Mouse (Mus musculus) small intestine, adult 2 months (tissue): ENCODE results near the gene Atxn7l2. TPM values are rescaled to one million over a fixed set of nuclear protein-coding genes. Genes with fewer than 3 reads are reported as not detected.

ENCODE experiments used
- H3K27ac ChIP-seq: fragments of 200-500 bp; 2 replicates; pipeline ENCODE4 v1.5.1; 2012; ENCODE audit warnings: low read depth, low read length, control low read depth, inconsistent platforms; ENCODE audit not compliant: insufficient read depth
- H3K27me3 ChIP-seq: fragments of 200-500 bp; 2 replicates; pipeline ENCODE4 v1.6.1; 2012; ENCODE audit warnings: mild to moderate bottlenecking, moderate library complexity, low read length, inconsistent platforms; ENCODE audit not compliant: control insufficient read depth, insufficient read depth
- H3K36me3 ChIP-seq: fragments of 200-500 bp; 2 replicates; pipeline ENCODE4 v1.6.1; 2012; ENCODE audit warnings: mild to moderate bottlenecking, low read length, control low read depth, inconsistent platforms; ENCODE audit not compliant: control insufficient read depth, insufficient read depth
- H3K4me1 ChIP-seq: fragments of 200-500 bp; 2 replicates; pipeline ENCODE4 v1.6.1; 2012; ENCODE audit warnings: low read length, inconsistent platforms, mixed read lengths; ENCODE audit not compliant: control insufficient read depth, insufficient read depth, insufficient read length
- H3K4me3 ChIP-seq: fragments of 200-500 bp; 2 replicates; pipeline ENCODE4 v1.5.1; 2012; ENCODE audit warnings: low read depth, mild to moderate bottlenecking, control low read depth, inconsistent platforms, low read length, moderate library complexity
- CTCF ChIP-seq: fragments of 200-500 bp; IDR thresholded peaks from 2 replicates; pipeline ENCODE4 v1.5.1; 2012; ENCODE audit warnings: low read depth, mild to moderate bottlenecking, control low read depth, inconsistent platforms, low read length, moderate library complexity, mixed read lengths; ENCODE audit not compliant: insufficient replicate concordance, insufficient read length; ENCODE audit errors: extremely low read depth
- POLR2A ChIP-seq: fragments of 200-500 bp; IDR thresholded peaks from 2 replicates; pipeline ENCODE4 v1.6.1; 2012; ENCODE audit warnings: low read depth, mild to moderate bottlenecking, control low read depth, inconsistent platforms, low read length, moderate library complexity
- WGBS: fragments of 180-500 bp; shearing (Covaris S2); methylation state at CpG from one replicate; pipeline ENCODE4 v1.1.7; 2018; 5-methylcytosine and 5-hydroxymethylcytosine counted together
- polyA plus RNA-seq: library from polyadenylated mRNA; depleted of rRNA; stranded (reverse); fragments of >200 nt; gene quantifications from 2 replicates; pipeline ENCODE4 v1.2.3, GENCODE M21; 2012

The Atxn7l2 gene
- polyA plus RNA-seq, 1 experiment = 9.7 TPM

DNA sequence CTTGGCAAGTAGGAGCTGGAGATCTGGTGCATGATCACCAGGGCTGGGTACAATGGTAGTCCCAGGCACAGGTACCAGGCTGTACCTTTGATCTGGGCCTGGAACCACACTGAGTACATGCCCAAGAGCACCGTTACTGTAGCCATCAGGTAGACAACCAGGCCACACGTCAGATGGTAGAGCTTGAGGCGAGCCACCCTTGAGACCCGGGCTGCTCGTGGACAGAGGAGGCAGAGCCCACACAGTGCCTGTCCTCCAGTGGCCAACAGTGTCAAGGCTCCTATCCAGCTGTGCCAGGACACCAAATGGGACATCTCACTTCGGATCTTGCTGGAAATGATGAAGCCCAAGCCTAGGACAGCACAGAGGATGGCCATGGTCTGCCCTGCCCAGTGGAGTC is 11.5 kb downstream of the Atxn7l2 start:
- WGBS = 93% methylated on average over 6 of the region's 6 CpGs
- H3K36me3 ChIP-seq = no peaks in the 10 kb centered on the region
- peaks cover 14% of the 10 kb centered on the region for H3K4me1 ChIP-seq
- H3K4me3 ChIP-seq = peak overlapping the region; percentile 1; the same call in 1 of the 2 replicates
- no peaks in the 10 kb centered on the region for H3K27me3 ChIP-seq
- no peak overlapping the region for H3K27ac ChIP-seq
- TF ChIP-seq CTCF (no peak), POLR2A (no peak)

- no peaks in the 10 kb centered on the region for H3K27me3 ChIP-seq
- H3K4me3 ChIP-seq = no peak overlapping the region
- WGBS = 54% methylated on average over 14 of the region's 14 CpGs
- peaks cover 14% of the 10 kb centered on the region for H3K4me1 ChIP-seq
- TF ChIP-seq POLR2A (no peak), CTCF (no peak)
- H3K27ac ChIP-seq = no peak overlapping the region
- 0 out of 2 replicates have a peak, but pooled peaks cover 2% of the 10 kb centered on the region for H3K36me3 ChIP-seq
These were observed 13.7 kb downstream of the Atxn7l2 start for GRCm38 (mm10) chr3:108197066-108197497.

DNA sequence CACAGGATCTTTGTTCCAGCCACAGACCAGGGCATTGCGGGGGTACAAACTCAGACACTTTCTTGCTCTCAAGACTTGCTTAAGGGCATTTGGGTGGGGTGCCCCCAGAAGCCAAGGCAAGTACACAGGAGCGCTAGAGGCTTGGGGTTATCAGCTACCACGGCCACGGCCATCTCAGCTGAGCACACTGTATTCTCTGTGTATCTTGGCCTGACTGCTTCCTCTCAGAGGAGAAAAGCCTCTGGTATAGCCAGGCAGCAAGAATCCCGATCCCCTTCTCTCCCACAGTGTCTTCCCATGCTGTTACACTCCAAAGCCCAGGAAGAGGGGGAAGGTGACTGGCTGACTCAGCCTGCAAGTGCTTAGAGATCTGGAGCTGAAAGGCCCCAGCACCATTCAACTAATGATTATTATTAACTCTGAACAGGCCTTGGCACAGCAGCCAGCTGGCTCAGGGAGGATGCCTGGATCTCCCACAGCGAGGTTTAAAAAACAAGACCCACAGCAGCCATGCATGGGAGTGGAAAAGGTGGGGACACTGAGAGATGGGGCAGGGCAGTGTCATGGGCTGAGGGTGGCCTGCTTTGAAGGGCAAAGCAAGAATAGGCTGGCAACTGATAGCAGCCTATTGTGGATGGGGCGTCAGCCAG is 14.7 kb downstream of the Atxn7l2 start:
- Histone ChIP-seq H3K27me3 (no peaks in the 10 kb centered on the region), H3K4me3 (no peak overlapping the region), H3K4me1 (peaks cover 11% of the 10 kb centered on the region), H3K27ac (no peak overlapping the region), H3K36me3 (0 out of 2 replicates have a peak, but pooled peaks cover 2% of the 10 kb centered on the region)
- TF ChIP-seq CTCF (no peak), POLR2A (no peak)
- WGBS = 90% methylated on average over 7 of the region's 7 CpGs

GRCm38 (mm10) chr3:108195287-108195686 is 15.4 kb downstream of the Atxn7l2 start:
- Histone ChIP-seq H3K27ac (no peak overlapping the region), H3K4me1 (peaks cover 11% of the 10 kb centered on the region), H3K36me3 (0 out of 2 replicates have a peak, but pooled peaks cover 2% of the 10 kb centered on the region), H3K4me3 (no peak overlapping the region), H3K27me3 (no peaks in the 10 kb centered on the region)
- no peak for TF ChIP-seq POLR2A
- TF ChIP-seq CTCF = no peak
- WGBS = 90% methylated on average over 4 of the region's 4 CpGs

DNA sequence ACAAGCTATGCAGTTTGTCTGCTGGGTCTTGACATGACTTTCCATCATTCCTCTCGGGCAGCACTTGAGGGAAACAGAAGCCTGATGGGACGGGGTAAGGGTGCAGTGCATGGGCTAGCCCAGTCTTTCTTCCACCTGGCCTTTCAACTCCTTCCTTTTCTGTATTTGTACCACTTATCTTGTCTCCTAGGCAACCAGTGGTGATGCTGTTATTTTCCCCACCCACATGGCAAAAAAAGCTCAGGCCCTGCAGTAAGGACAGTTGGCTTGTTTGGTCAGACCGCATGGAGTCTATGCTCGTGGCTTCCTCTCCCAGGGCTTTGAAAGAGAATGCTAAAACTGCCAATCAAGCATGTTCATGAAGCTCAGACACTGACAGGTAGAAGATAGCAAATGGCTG is 17.0 kb downstream of the Atxn7l2 start:
- WGBS = 72% methylated on average over 4 of the region's 4 CpGs
- H3K27ac ChIP-seq = no peak overlapping the region
- H3K4me1 ChIP-seq = peaks cover 6% of the 10 kb centered on the region

GRCm38 (mm10) chr3:108189897-108190296 is 20.8 kb downstream of the Atxn7l2 start:
- 31% methylated on average over 5 of the region's 5 CpGs for WGBS
- TF ChIP-seq CTCF (no peak), POLR2A (no peak)
- Histone ChIP-seq H3K36me3 (0 out of 2 replicates have a peak, but pooled peaks cover 2% of the 10 kb centered on the region), H3K27me3 (no peaks in the 10 kb centered on the region), H3K4me1 (peaks cover 8% of the 10 kb centered on the region), H3K4me3 (no peak overlapping the region), H3K27ac (no peak overlapping the region)

More for the DNA sequence above, 17.0 kb downstream of the Atxn7l2 start:
- 0 out of 2 replicates have a peak, but pooled peaks cover 2% of the 10 kb centered on the region for H3K36me3 ChIP-seq
- no peak overlapping the region for H3K4me3 ChIP-seq
- no peak for TF ChIP-seq CTCF
- no peak for TF ChIP-seq POLR2A
- H3K27me3 ChIP-seq = no peaks in the 10 kb centered on the region

DNA sequence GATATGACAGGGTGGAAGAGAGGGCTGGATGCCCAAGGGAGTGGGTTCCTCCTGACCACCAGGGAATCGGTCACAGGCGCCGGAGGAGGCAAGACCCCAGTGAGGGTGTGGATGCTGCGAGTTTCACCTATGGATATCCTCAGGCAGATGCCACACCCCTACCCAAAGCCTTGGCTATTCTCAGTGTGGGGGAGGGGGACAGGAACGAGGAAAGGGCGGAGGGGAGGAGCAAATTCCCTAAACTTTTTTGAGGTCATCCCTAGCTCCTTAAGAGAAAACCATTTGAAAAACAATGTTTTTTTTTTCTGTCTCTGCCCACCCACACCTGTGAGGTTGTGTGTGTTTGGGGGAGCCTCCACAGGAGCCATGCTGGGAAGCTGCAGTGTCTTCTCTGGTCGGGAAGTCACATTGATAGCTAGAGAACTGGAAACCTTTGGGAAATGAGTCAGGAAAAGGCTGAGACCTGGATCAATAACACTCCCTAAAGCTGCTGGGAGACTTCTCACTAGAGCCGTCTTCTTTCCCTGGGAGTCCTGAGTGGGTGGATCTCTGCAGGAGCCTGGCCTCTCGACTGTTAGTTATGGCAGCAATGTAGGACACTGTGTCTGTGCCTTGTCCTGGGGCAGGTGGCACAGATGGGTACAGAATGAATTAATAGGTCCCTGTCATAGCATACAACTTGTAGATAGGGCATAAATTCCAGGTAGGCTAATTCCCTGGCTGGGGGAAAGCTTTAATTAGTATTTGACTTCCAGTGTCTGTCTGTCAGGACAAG is 21.8 kb downstream of the Atxn7l2 start:
- Histone ChIP-seq H3K27ac (no peak overlapping the region), H3K27me3 (no peaks in the 10 kb centered on the region), H3K4me1 (peaks cover 8% of the 10 kb centered on the region), H3K4me3 (no peak overlapping the region), H3K36me3 (0 out of 2 replicates have a peak, but pooled peaks cover 2% of the 10 kb centered on the region)
- TF ChIP-seq CTCF (no peak), POLR2A (no peak)
- 86% methylated on average over 9 of the region's 9 CpGs for WGBS
